Mouse (Mus musculus) frontal cortex, adult 2 months (tissue): ENCODE results near the gene Epn1. TPM values are rescaled to one million over a fixed set of nuclear protein-coding genes. Genes with fewer than 3 reads are reported as not detected.
"Not testable (repeated sequence)": the region's sequence is repeated elsewhere in the genome, so short reads cannot be mapped to it uniquely, and the experiment has no call there.

Experiments used
- DNase-seq, 2 experiments: peaks; one replicate each; pipeline ENCODE4 v3.0.0; 2022; ENCODE audit warnings: low spot score in 1 of 2; ENCODE audit errors: extremely low spot score in 1 of 2
- polyA plus RNA-seq: library from polyadenylated mRNA; depleted of rRNA; stranded (reverse); fragments of >200 nt; gene quantifications from 2 replicates; pipeline ENCODE4 v1.2.3, GENCODE M21; 2012

The Epn1 gene
- polyA plus RNA-seq, 1 experiment = 425 TPM

DNA sequence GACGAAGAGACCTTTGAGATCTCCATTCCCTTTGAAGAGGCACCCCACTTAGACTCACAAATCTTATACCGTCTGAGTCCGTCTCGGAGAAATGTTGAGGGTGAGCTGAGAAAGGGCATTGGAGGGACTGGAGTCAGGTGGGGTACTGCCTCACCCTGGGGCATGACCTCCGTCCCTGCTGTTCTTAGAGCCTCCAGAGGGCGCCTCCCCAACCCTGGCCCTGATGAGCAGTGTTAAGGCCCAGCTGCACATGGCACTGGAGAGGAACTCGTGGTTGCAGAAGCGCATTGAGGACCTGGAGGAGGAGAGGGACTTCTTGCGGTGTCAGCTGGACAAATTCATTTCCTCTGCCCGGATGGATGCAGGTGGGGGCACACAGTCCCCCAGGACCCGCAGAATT is 22.2 kb upstream of the Epn1 start:
- DNase-seq = no peak

DNA sequence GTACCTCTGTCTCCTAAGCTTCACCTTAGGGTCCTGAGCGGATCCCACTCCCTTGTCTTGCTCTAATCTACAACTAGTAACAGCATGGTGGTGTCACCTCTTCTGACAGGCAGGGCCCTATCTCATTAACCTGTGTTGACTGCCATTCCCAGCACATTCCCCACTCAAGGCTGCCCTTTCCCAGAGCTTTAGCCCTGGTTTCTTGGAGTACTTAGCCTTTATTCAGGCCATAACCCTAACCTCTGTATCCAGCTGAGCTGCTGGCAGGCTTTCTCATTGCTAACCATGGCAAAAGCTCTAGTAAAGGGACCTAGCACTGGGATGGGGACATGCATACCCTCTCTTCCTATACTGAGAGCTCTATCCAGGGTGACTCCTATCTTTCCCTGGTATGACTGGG is 21.4 kb upstream of the Epn1 start:
- DNase-seq = no peak

DNA sequence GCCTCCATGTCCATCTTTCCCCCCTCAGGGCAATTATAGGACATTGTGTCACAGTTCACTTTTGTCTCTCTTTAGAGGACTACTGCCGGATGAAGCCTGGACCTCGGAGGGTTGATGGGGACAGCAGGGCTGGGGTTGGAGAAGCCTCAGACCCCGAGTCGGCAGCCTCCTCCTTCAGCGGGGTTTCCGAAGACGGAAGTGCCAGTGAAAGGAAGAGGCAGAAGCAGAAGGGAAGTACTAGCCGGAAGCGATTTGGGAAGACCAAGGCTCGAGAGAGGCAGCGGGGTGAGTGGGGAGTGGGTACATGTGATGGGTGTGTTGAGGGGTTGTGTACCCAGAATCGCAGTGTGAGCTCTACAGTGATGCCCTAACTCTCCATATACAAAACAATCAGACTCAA is 20.6 kb upstream of the Epn1 start:
- DNase-seq = no peak

DNA sequence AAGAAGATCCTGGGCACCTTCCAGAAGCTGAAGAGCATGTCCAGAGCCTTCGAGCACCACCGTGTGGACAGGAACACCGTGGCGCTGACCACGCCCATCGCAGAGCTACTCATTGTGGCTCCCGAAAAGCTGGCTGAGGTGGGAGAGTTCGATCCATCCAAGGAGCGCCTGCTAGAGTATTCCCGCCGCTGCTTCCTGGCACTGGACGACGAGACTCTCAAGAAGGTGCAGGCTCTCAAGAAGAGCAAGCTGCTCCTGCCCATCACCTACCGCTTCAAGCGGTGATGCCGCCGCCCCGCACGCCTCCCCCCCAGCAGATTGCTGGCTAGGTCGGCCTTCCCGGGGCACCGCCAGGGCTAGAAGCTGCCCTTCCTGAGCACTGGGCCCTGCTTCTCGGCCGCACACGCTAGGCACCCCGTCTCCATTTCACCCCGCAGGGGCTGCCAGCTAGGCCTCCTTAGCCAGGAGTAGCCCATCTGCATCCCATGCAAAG is 19.8 kb upstream of the Epn1 start:
- peak in 1 of 2 experiments; percentile 81 for DNase-seq

DNA sequence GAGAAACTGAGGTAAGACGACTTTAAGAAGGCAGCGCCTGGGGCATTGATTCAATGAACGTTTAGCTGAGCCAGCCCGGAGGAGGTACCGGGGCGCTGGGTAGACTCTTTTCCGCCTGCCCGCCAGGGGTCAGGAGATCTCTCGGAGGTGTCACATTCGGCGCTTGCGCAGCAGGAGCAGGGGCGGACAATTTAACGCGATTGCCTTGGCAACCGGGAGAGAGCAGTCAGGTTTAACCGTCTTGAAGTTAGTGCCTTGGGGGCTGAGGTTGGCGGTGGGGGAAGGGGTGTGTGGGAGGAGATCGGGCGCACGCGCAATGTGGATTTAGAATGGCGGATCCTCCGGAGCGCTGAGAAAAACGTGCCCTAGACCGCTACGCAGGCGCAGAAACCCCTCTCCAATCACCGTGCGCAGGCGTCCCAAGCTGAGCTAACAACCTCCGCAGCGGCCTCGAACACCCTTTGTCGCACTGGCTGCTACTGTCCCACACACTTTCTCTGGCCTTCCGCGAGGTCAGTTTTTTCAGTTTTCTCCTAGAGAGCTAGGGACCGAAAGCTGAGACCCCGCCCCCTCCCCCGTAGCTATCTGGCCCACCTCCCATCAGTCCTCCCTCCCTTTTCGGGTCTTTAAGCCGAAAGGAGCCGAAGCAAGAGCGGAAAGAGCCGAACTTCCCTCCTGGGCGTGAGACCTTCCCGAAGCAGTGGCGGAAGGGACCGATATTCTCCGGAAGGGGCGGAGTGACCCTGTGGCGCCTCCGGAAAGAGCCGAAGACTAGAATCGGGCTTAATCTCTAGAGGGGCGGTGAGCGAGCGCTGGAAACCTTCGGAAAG is 18.9 kb upstream of the Epn1 start:
- DNase-seq = peak; percentile 96 to 100

DNA sequence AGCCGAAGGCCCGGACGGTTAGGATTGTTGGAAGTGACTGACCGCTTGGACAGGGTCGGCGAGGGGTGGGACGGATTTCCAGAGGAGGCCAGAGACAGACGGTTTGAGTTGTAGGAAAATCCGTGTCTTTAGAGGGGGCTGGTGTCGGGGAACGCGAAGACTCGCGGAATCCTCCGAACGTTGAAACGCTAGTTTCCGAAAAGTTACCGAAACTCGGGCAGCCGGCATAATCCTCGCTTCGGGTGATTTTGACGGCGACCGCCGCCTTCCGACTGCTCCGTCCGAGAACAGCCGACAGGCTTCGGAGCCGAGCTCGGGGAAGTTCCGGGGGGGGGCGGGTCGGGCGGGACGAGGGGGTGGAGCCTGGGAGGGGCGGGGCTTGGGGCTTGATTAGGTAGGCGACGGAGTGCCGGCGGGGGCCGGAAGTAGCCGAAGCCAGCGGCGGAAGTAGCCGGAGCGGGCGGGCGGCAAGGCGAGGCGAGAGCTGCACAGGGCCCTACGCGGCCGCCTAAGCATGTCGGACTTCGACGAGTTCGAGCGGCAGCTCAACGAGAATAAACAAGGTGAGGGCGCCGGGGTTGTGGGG is 18.2 kb upstream of the Epn1 start, which contains the start of gene U2af2:
Gene U2af2, plus strand, starts transcription at position 370 of the 586 bp plus-strand sequence.
- DNase-seq = peak; percentile 79 to 92

DNA sequence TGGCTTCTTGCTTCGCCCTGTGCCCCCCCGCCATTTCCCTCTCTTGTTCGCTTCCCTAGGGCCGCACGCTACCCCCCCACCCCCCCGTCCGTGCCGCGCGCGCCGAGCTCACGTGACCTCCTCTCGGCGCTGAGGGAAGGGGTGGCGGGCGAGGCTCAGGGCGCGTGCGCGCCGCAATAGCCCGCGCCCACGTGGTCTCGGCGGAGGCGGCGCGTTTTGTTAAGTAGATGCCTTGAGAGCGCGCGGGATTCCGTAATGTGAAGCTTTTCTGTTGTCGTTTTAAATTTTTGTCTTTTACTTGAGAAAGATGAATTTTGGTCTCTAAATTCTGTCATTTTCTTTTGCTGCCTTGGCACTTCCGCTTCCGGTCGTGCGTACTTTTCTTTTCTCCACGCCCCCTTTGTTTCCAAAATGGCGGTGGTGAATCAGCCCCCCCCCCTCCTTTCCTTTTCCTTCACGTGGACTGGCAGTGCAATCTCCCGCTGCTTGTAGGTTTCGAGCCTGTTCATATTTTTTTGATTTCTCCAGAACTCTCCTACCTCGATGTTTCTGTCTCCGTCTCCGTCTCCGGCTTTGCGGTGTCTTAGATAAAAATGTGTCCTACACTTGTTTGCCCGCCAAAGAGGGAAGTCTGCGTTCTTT is 17.6 kb upstream of the Epn1 start:
- DNase-seq = no peak

DNA sequence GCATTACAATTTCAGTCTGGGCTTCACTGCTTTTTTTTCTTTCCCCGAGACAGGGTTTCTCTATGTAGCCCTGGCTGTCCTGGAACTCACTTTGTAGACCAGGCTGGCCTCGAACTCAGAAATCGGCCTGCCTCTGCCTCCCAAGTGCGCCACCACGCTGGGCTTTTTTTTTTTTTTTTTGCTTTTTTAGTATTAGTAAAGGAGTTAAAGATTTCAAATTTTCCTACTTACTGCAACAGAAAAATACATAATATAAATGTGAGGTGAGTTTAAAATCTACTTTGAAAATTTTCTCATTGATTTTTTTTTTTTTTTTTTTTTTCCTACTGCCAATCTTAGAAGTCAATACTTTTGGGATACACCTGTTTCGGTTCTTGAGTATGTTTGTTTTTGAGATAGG is 15.1 kb upstream of the Epn1 start:
- no peak for DNase-seq

DNA sequence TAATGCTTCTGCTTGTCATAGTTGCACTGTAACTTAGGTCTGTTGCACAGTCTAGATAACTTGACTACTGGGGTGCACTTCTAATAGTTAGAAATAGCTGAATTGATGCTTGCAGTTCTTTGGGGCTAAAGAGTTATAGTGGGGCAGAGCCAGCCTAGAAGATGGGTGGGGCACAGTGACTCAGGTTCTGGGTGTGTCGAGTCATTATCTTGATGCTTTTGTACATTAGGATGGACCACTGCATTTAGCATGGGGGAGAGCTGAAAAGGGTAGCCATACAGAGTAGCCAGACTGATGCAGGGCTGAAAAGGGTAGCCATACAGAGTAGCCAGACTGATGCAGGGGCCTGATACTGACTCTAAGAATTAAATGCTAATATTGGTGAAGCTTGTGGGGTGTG is 6.4 kb upstream of the Epn1 start:
- no peak for DNase-seq

DNA sequence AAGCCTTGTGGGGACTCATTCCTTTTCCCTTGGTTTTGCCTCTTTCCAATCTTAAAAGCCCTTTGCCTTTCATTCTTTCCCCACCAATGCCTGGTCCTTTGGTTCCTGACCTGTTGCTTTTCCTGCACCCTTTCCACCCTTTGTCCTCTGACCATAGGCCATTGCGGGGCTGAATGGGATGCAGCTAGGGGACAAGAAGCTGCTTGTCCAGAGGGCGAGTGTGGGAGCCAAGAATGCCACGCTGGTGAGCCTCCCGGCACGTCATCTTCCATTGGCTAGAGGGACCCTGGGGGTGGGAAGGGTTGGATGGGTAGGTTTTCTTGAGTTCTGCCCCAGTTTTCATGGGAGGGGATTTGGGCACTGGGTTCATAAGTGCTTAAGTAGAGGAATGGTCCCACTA is 5.1 kb upstream of the Epn1 start:
- no peak for DNase-seq

DNA sequence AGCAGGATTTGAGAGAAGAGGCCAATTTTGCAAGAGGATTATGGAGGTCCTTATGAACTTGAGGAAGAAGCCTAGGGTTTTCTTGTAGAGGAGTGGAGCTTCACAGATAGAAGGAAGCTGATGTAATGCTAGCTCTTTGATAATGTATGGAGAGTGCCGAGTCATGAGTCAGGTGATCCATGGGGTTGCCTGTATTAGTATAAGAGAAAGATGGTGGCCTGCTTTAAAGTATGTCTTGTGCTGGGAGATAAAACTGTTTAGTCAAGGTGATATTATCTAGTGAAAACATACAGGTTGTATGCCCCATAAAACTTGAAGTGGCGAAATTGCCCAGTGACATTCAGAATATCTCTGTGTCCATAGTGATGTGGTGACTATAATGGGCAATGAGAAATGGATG is 3.1 kb upstream of the Epn1 start:
- no peak for DNase-seq

DNA sequence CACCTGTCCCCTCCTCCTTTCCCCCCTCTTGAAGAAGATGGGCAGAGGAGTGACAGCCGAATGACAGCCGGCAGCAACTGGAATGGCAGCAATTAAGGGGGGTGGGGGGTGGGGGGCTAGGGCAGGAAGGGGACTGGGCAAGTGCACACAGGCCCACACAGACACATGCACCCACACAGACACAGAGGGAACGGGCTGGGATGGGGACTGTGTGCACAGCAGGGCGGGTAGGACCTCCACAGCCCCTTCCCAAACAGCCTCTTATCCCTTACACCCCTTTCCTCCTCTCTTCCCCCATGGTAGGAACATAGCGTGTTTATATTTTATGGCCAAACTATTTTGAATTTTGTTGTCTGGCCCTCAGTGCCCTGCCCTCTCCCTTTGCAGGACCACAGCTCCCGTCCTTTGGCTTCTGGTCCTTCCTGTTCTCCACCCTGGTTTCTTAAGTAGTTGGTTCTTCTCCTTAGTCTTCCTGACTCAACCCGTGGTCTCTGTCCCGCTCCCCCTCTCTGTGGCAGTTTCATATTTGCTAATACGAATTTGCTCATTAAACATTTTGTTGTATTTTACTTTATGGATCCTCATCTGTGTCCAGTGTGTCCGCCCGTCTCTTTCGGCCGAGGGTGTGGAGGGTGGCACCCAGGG is 548 bp upstream of the Epn1 start:
- not testable (repeated sequence) for DNase-seq

DNA sequence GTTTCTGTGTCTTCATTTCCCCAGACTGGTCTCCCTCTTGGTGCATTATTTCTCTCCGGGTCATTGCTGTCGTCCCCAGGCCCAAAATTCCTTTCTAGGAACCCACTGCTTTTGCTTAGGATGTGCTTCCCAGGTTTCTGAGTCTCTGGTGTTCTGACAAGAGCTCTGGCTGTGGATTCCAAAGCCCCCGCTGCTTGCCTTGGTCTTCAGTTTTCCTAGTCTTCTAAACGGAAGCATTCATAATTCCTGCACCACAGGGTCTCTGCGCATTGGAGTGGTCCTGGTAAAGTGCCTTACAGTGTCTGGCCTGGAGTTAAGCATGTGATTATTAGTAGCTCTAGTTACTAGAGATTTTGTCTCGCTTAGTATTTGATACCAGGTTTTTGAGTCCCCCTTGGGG is 780 bp downstream of the Epn1 start:
- no peak for DNase-seq

DNA sequence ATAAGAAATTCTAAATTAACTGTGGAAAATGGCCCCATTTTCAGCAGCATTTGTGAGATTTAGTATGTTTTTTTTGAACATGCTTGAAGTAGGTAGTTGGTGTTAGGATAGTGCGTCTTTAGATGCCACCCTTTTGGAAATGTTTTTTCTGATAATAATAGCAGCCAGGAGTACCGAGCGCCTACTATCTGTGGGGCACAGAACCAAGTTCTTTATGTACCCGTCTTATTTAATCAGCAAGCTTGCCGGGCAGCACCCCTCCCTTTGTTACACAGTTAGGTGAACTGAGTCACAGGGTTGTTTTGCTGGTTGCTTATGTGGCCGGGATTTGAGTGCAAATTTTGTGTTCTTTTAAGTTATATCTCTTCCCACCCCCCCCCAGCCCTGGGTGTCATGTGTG is 1.2 kb downstream of the Epn1 start:
- no peak for DNase-seq

DNA sequence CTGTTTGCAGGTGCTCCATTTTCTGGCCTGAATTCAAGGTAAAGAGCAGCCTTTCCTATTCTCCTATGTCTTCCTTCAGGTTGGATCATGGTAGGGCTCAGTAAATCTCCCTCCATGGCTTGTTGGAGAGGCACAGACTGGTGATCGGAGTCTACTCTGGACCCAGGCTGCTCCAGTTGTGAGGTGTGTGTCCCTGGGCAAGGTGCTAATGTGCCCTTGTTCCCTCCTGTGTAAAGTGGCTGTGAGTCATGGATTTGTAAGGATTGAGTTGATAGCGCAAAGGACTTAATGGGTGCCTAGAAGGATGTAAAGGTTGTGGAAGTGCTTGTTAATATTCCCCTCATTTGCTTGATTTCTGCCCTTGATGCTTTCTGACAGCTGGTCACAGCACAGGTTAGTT is 1.9 kb downstream of the Epn1 start:
- DNase-seq = no peak

DNA sequence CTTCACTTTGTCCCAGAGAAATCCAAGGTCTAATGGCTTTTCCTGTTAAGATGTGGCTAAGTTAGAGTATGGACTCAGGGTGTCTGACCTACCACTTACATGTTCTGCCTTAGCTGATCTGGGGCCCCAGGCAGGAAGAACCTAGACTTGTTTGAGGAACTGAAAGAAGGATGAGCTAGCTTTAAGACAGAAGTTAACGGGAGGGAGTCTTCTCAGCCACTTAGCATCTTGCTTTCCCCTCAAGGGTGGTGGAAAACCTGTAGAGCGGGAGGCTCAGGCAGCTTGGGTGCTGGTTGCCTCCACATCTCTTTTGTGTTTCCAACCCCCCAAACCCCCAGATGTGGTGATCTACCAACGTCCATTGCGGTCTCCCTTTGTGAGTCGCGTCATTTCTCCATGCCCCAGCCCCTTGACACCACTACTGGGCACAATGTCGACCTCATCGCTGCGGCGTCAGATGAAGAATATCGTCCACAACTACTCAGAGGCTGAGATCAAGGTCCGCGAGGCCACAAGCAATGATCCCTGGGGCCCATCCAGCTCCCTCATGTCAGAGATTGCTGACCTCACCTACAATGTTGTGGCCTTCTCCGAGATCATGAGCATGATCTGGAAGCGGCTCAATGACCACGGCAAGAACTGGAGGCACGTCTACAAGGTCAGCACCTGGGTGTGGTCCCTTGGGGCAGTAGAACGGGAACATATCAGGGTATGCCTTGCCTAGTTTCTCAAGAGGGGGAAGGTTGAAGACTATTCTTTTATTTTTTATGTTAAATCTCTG is 3.5 kb downstream of the Epn1 start:
- DNase-seq = no peak

DNA sequence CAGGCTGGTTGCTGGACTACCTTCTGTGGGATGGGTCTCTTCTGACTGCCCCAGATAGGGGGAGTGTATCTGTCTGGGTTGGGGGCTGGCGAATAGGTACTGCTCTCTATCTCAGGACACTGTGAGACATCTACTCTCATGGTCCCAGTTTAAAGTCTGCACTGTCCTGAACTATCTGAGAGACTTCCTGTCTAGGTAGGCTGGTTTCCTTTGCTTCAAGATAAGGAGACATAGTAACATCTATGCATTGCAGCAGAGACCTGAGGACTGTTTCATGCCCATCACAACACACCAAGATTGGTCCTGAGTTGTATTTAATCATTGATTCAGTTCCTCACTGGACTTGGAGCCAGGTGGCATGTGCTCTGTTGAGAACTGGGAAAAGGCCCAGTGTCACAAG is 5.5 kb downstream of the Epn1 start:
- no peak for DNase-seq

DNA sequence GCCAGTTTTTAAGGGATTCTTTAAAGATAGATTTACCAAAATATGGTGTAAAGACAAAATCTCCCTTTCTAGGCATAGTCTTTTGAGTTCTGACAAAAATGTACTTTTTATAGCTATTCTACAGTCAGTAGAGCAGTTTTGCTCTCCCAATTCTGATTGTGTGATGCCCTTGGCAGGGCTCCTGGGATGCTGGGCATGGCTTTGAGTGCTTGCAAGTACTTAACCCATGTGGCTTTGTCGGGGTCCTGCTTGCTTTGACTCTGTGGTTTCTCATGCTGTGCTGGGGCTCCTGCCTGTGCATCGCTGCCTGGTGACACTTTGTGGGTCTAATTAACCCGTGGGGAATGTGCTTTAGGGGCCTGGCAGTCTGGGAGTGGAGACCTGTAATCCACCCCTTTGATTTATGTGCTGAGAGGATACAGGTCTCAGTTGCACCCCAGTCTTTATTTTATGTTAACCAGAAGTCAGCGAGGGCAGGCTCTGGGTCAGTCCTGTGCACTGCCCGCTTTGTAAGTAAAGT is 6.9 kb downstream of the Epn1 start:
- no peak for DNase-seq

DNA sequence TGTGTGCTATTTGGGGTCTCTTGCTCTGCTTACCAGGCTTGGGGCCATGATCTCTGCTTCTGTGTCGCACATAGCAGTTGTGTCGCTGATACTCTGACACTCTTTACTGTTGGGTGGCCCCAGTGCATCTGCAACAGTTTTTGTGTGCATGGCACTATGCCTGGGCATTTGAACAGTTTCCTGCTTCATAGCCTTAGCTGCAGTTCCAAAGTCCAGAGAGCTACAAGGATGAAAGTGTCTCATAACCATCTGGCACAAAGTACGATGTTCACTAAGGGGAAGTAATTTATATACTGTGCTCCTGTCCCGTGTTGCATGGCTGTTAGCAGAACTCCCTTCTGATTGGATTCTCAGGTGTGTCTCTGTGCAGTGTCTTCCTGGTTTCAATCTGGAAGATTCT is 7.9 kb downstream of the Epn1 start:
- no peak for DNase-seq

DNA sequence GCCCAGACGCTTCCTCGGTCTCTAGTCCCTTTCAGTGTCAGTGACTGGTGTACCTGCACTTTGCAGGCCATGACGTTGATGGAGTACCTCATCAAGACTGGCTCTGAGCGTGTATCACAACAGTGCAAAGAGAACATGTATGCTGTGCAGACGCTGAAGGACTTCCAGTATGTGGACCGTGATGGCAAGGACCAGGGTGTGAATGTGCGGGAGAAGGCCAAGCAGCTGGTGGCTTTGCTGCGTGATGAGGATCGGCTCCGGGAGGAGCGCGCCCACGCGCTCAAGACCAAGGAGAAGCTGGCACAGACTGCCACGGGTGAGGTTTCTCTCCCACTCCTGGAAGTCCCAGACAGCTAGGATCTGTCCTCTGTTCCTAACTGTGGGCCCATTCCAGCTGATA is 9.8 kb downstream of the Epn1 start:
- DNase-seq = peak in 1 of 2 experiments; percentile 65
